Mouse (Mus musculus): ENCODE data around the gene Dguok.
A peak's percentile ranks its signal among the peaks of the same experiment; 100 is the strongest.

The Dguok gene

DNA sequence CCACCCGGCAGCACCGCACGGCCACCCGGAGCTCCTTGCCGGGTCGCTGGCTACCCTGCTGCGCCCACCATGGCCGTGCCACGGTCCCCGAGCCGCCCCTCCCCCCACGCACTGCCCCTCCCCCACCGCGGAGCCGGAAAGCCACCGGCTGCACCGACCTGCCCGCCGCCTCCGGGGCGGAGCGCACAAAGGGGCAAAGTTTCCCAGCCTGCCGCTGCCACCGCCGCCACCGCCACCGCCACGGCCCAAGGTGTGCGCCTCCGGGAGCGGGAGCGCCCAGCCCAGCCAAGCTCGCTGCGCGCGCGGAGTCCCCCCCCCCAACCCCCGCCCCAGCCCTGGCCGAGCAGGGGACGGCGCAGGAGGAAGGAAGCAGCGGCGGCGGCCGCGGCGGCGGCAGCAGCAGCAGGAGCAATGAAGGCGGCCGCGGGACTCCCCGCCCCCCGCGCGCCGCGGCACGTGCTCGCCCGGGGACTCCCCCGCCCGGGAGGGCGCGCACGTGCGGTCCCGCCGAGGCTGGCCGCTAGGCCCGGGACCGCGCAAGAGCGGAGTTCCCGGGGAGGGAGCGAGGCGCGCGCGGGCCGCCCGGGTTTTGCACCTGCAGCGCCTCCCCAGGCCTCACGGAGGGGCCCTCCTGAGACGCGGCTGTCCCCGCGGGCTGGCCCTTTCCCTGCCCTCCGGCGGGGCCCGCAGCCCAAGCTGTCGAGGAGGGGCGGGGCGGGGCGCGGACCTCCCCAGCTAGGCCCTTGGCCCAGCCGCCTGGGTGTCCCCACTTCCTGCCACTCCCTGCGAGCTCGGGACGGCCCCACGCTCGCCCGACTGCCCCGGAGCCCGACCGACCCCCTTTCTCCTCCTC, 50.4 kb downstream of the Dguok start:
- DNase-seq (ENCODE audit: low read depth, low spot score) = no peak

DNA sequence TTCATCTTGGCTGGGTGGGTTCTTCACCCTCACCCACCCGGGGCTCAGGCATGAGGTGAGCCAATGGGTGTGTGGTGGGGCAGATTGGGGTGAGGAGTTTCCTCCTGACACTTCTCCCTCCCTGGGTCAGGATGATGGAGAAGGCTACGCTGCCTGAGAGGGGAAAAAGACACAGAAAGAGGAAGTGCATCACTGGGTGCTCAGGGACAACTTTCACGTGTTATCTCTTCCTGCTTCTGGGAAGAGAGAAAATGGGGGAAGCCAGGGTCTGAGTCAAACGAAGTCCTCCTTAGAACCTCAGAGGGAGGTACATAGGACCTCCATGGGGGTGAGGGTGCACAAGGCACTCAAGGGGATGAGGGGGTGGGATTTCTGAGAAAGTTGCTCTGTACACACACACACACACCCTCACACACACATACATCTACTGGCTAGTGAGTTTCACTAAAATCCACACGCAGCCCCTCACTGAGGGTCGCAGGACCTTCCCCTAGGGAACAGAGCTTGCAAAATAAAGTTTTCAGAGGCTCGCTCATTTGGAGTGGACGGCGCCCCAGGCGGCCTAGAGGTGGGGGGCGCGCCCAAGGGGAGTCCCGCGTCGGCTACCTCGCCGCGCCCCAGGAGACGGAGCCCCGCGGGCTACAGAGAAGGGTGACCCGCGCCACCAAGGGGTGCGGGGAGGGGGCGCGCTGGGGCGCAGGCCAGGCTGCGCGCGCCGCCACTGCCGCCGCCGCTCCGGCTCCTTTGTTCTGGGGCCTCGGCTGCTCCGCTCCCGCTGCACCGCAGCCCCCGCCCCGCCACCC, 51.2 kb downstream of the Dguok start:
- DNase-seq (ENCODE audit: low read depth, low spot score) = no peak

DNA sequence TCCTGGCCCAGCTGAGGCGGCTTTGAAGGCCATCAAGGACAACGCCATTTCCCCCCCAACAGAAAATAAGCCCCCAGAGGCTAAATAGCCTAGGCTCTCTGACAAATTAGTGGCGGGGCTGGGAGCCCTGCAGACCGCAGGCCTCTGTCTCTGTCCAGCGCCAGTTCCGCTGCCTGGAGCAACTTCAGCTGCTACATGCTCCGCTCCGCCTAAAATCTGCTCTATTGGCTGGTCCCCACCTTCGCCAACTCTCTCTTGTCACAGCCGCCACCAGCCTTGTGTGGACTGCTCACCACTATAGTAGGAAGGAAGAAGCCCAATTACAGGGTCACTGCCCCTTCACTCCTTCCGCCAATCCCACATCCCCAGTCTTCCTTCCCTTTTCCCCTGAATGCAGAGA, 53.1 kb downstream of the Dguok start:
- DNase-seq (ENCODE audit: low read depth, low spot score) = no peak

DNA sequence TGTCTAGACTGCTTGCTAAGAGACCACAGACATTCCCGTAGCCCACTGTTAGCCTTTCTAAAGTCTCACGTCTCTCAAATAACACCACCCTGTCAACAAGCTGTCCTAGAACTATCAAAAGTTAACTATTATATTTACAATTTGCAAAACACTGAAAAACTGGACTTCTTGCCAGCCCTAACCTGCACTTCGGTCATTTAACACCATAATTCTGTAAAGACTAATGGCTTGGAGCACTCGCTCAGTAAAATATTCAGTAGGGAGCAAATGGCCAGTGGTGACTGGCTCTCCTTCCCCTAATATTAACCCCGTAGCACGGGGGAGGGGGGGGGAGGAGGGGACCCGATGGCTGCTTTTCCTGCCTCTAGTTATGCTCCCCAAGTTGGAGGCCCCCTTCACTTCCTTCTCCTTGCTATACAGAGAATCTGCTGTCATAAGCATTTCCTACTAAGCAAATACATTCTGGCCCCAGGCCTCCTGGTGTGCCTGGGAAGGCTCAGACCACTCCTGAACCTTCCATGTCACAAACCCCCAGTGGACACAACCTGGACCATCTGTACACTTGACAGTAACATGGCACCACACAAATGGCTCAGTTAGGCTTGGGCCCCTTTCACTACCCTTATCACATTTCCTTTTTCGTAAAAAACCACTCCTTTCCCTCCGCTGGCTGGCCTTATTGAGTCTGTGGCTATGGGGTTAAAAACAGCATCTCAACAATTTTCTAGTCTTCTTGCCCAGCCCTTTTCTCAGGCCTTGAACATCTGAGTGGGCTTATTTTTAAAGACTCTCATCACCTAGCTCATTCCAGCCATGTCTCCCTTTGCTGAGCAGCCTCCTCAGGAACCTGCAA, 56.1 kb downstream of the Dguok start:
- no peak for DNase-seq (ENCODE audit: low read depth, low spot score)

DNA sequence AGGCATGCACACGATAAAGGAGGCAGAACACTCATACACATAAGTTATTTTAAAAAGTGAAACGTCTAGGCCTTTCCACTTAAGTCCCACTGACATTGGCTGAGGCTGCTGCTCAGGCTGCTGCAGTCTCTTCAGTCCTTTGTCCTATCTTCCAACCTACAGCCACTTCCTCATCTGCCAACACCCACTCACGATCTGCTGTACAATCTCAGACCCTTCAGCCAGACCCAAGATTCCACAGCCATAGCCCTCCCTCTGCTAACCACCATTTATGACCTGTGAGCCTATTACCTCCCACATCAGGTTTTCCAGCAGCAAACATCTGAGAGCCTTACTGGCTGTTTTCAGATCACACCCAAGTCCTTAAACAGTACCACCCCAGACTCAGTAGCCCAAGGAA, 57.3 kb downstream of the Dguok start:
- DNase-seq (ENCODE audit: low read depth, low spot score) = no peak

DNA sequence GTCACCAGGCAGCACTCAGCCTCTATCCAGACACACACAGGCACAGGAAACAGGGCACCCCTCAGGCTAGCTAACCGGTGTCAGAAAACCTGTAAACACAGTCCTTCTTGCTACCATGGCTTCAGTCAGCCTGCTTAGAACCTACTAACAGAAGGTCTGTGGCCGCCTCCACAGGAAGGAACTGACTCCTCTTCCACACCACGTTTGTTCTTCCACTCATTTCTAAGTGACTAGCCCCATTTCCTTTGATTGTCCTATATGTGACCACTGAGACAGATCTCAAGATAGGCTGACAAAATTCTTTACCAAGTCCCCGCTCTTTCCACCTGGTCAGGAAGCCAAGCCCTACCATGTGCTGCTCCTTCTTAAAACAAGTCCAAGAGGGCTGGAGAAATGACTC, 57.9 kb downstream of the Dguok start:
- DNase-seq (ENCODE audit: low read depth, low spot score) = no peak

DNA sequence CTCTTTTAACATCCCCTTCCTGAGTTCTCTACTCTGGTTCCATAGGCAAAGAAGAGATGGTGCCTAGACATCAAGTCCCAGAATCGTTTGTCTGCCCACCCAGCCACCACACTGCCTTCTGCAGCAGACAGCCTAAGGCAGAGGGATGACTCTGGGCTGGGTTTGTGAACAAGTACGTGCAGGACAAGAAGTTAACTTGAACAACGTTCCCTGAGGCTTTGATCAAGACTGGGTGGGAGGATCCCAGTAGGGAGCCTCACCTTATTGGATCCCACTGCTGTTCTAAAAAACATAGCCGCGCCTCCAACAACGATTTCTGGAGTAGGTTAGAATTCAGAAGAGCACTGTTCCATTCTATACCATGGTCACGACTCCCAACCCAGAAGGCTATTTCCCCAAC, 59.7 kb downstream of the Dguok start:
- no peak for DNase-seq (ENCODE audit: low read depth, low spot score)

DNA sequence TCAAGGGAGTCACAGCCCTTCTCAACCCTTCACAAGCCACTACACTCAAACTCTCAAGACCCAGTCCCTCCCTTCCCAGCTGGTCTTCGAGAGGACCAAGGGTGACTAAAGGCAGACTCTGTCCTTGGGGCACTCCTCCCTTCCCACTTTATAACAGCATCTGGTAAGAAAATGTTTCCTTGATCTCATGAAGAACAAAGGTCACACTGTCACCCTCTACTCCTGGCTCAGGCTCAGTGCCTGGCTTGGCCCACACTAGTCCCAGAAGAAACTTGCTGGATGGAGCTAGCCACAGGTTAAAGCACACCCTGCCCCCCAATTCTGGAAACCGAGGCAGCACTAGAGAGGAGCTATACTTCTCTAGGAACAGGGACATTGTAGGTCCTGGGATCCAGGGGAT, 61.0 kb downstream of the Dguok start:
- no peak for DNase-seq (ENCODE audit: low read depth, low spot score)

DNA sequence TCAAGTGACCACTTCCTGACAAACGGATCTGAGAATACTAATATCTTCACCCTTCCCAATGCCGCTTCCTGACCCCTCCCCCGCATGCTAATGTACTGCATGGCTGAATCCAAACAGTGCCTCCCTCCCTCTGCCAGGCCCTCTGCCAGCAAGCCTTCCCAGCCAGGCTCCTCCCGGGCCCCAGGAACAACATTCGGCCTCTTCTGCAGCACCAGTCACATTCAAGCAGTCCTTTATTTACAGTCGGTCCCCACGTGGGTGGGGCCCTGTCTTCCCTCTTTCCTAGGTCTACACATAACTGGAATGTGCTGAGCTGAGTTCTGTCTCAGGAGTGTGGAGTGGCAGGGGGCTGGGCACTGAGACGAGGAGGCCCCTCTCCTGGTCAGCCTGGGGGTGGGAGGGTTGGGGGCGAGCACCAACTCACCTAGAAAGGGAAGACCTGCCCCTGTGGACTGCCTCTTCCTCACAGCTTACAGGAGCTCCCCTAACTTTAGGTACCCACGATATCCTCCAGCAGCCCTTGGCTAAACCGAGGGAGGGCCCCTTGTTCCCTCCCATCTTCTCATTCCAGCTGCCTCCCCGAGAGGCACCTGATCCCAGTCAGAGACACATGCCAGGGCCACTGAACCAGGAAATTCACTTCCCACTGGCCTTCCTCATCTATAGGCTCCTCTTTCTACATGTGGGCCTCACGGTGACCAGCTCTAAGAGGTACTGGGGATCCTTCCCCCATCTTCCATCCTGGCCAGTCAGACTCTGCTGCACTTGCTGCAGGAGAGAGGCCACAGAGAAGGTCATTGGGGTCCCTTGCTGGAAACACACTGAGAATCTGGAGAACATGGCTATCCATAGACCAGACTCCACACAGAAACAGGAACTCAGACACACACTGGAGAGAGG, 63.1 kb downstream of the Dguok start:
- no peak for DNase-seq (ENCODE audit: low read depth, low spot score)

DNA sequence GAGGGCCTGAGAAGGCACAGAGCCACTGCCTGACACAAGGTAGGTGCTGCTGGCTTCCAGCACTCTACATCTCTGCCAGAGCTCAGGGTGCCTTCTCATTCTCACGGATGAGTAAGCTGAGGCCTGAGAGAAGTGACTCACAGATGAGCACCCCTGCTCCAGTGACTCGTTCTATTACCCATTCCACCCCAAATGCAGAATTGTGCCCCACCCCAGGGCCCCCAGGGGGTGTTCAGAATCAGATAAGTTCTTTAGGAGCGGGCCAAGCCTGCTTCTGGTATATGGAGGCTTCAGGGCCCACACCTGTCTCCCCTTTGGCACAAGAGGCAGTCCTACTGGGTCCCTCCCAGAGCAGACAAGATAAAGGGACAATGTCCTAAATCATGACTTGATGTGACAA, 64.1 kb downstream of the Dguok start:
- no peak for DNase-seq (ENCODE audit: low read depth, low spot score)

DNA sequence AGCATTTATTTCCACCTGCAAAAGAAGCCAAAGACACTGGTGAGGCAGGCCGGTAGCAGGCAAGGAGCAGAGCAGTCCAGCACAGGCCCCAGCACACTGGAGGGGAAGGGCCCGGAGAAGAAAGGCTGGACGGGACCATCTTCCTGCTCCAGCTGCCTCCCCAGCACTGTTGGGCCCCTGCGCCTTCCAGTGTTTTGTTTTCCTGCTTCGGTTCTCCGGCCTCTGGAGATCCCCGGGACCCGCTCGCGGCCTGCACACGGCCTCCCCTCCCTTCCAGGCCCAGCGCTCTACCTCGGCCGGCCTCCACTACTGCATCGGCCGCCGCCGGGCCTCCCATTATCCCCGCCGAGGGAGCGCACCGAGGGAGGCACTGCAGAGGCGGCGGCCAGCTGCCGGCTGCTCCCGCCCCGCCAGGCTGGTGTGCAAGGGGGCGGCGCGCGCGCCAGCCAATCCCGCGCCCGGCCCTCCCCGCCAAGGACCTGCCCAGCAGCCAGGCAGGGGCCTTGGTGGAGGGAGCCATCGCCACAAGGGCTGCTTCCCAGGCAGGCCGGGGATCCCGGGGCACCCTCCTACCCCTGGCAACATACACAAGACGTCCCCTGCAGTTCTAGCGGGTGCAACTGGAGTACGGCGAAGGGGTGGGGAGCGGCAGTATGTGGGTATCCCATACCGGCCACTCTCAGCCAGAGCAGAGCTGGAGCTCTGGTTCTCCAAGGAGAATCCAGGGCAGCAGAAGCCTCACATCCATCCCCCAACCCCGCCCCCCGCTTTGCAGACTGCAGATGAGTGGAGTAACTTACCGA, 65.3 kb downstream of the Dguok start:
- DNase-seq (ENCODE audit: low read depth, low spot score) = peak; percentile 80

DNA sequence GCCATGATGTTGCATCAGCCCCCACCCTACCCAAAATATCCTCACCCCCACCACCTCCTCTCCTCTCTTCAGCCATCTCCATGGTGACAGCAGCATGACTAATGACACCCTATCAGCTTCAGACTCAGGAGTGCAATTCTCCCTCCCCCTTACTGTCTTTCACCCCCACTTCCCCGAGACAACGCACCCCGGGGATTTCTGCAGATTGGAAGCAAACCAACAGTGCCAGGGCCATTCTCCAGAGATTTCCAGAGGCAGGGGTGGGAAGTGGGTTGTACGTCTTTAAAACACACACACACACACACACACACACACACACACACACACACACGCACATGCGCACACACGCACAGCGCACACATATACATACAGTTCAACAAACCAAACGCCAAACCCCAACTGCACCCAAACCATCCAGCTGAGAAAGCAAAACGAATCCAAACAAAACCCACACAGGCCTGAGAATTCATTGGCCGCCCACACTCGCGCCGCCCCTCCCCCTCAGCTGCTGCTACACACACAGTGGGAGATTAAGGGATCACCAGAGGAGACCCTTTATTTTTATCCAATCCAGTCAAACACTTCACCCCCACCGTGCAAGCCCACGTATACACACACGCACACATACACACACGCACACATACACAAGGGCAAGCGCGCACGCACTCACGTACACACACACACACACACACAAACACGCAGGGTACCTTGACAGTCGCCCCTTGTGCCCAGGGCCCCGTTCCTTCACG, 66.1 kb downstream of the Dguok start:
- peak; percentile 97 for DNase-seq (ENCODE audit: low read depth, low spot score)

DNA sequence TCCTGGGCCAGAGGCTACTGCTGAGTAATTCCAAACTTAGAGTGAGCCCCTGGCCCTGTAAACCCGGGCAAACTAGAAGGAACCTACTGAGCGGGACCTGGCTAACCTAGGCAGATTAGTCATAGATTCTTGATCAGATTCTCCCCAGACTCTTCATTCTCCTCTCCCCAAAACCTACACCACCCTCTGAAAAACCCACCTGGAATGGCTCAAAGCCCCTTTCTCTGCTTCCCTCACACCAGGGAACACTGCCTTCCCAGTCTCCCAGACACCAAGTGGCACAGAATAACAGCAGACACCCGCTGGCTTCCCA, 66.6 kb downstream of the Dguok start:
- no peak for DNase-seq (ENCODE audit: low read depth, low spot score)

DNA sequence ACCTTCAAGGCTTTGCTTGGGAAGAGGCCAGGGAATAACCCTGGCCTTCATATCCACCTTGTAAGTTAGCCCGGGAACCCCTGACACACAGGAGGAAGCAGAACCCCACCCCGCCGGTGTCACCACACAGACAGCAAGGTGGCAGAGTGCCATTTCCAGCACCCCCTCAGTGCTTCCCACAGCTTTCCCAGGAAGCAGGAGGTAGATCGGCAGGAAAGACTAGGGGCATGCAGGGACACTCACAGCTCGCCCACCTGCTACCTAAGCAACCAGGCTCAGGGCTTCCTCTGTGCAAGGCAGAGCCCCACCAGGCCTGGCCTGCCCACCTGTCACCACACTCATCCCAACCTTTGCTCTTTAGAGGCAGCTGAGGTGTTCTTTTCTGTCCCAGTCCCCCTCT, 67.0 kb downstream of the Dguok start:
- peak; percentile 28 for DNase-seq (ENCODE audit: low read depth, low spot score)

DNA sequence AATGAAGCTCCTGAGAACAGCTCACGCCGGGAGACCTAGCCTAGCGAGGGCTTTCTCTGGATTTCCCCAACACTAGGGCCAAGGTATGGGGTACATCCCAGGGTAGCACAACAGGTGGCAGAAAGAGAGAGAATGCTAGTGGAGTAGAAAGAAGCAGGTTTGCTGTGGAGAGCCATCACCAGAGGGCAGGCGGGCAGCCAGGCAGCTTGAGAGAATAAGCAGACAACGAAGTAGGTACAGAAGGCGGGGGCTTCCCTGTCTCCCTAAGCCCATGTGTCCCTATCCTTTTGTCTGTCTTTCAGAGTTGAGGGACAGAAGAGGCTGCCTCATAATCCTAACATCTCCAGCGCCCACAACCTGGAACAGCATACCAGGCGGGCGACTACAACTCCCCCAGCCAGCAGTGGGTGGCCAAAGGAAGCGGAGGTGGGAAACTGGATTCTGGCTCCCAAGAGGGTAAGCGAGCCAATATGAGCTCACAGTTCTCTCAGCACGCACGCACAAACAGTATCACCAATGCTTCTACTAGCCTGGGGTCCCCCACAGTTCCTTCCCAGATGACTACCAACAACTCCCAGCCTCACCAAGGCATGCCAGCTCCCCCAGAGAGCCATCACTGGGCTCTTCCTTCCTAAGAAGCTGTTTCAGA, 67.5 kb downstream of the Dguok start:
- peak; percentile 41 for DNase-seq (ENCODE audit: low read depth, low spot score)

DNA sequence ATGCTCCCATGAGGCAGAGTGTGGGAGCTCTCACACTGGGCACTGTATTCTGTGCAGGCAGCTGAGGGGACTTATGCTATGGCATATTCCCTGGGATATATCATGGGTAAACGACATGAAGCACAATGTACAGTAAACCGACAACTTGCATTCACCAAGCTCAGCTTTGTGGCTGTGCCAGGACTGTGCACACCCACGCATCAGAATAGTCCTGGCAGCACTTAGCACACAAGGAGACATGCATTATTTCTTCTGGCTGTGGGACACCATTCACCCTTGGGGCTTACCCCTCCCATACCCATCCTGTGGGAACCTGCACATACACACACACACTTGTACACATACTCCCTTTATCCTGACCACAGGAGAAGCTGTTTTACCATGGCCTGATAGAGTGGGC, 68.2 kb downstream of the Dguok start:
- DNase-seq (ENCODE audit: low read depth, low spot score) = peak; percentile 53

DNA sequence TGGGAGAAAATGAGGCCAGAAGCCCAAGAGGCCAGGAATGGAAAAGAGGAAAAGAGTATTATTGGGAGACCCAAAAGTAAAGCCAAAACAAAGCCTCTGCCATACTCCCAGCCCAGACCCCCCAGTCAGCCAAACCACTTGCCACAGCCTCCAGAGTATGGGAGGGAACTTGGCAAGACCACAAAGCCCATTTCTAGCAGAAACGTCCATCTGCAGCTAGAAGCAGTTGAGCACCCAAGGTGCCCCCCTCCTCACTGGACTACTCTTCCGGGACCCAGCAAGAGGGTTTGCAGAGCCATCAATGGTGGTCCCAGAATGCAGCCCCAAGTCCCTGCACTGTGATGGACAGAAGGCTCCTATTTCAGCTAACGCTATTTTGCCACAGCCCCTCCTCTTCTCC, 69.0 kb downstream of the Dguok start:
- no peak for DNase-seq (ENCODE audit: low read depth, low spot score)

DNA sequence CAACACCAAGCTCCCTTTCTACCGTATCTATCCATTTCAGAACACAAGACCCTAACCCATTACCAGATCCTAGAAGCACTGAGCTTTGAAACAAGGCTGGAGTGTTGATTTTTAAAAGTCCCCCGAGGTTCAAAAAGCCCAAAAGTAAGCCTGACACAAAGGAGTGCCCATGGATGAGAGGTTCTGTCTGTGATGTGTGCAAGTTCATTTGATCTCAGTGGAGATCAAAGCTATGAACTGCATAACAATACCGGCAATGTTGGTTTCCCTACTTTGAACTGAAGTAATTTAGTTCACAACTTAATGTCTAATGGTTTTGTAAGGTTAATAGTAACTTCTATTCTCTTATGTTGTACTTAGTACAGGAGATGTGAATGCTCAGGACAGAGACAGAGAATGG, 69.5 kb downstream of the Dguok start:
- no peak for DNase-seq (ENCODE audit: low read depth, low spot score)

DNA sequence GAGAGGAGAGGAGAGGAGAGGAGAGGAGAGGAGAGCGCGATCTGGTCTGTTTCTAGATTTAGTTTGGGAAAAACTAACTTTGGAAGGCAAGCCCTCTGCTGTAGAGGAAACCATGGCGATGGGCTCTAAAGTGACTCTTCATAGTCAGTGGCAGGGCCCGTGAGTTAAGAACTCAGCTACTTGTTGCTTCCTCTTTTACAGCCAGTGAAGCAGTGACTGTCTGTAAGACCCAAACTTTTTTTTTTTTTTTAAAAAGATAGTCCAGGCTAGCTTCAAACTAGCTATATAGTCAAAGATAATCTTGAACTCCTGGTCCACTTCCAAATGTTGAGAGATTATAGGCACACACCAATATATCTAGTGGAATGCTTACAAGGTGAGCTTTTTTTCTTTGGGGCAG, 70.2 kb downstream of the Dguok start:
- DNase-seq (ENCODE audit: low read depth, low spot score) = no peak

Measured in telencephalon, adult 2 months (tissue).